Mouse (Mus musculus) lung, embryonic 14.5 days (tissue): ENCODE results near the gene Plcb4. TPM values are rescaled to one million over a fixed set of nuclear protein-coding genes. Genes with fewer than 3 reads are reported as not detected.
A peak's percentile ranks its signal among the peaks of the same experiment; 100 is the strongest.

Source experiments
- ATAC-seq: fragments of 200-750 bp; cut with Nextera tagmentation; 2 replicates; pipeline ENCODE4 v1.8.0; 2017; ENCODE audit warnings: mild to moderate bottlenecking, moderate TSS enrichment, moderate library complexity; ENCODE audit not compliant: insufficient read depth
- DNase-seq: peaks from one replicate; pipeline ENCODE4 v3.0.0-alpha.2; 2015
- H3K27ac ChIP-seq: fragments of 300-500 bp; sonication (generic); 2 replicates; pipeline ENCODE4 v1.5.1; 2014; ENCODE audit warnings: low read depth, mild to moderate bottlenecking, moderate library complexity
- H3K27me3 ChIP-seq: fragments of 300-500 bp; sonication (generic); 2 replicates; pipeline ENCODE4 v1.6.1; 2014; ENCODE audit warnings: low read length, control low read depth; ENCODE audit not compliant: insufficient read depth
- H3K36me3 ChIP-seq: fragments of 300-500 bp; sonication (generic); 2 replicates; pipeline ENCODE4 v1.6.1; 2014; ENCODE audit warnings: control low read depth; ENCODE audit not compliant: insufficient read depth
- H3K4me1 ChIP-seq: fragments of 300-500 bp; sonication (generic); 2 replicates; pipeline ENCODE4 v1.6.1; 2014; ENCODE audit warnings: antibody characterized with exemption, control low read depth; ENCODE audit not compliant: insufficient read depth
- H3K4me2 ChIP-seq: fragments of 300-500 bp; sonication (generic); 2 replicates; pipeline ENCODE4 v1.6.1; 2014; ENCODE audit warnings: mild to moderate bottlenecking
- H3K4me3 ChIP-seq: fragments of 300-500 bp; sonication (generic); 2 replicates; pipeline ENCODE4 v1.5.1; 2014; ENCODE audit warnings: low read depth, low read length
- H3K9ac ChIP-seq: fragments of 300-500 bp; sonication (generic); 2 replicates; pipeline ENCODE4 v1.6.1; 2014
- H3K9me3 ChIP-seq: fragments of 300-500 bp; sonication (generic); 2 replicates; pipeline ENCODE4 v1.6.1; 2016; ENCODE audit warnings: low read depth, low read length, control low read depth
- CTCF ChIP-seq: IDR thresholded peaks from 2 replicates; pipeline ENCODE4 v1.5.1; 2016; ENCODE audit warnings: antibody characterized with exemption, low read depth
- WGBS: fragments of 180-500 bp; shearing (Covaris S2); extraction: QIAGEN DNeasy Blood & Tissue Kit; methylation state at CpG from one replicate; pipeline ENCODE4 v1.1.7; 2014; 5-methylcytosine and 5-hydroxymethylcytosine counted together
- polyA plus RNA-seq: library from polyadenylated mRNA; unstranded; fragments of >200 nt; fragmentation: Nextera tagmentation; extraction: Ambion mirVana; gene quantifications from 2 replicates; pipeline ENCODE4 v1.2.1, GENCODE M21; 2014

Gene Plcb4
- polyA plus RNA-seq, 1 experiment from 2014 or later, result 20.5 TPM

GRCm38 (mm10) chr2:135797677-135798546, 139.1 kb downstream of the Plcb4 start:
- no peak overlapping the region for H3K4me2 ChIP-seq
- no peak overlapping the region for H3K4me3 ChIP-seq
- no peak overlapping the region for H3K9ac ChIP-seq
- no peak for TF ChIP-seq CTCF
- H3K9me3 ChIP-seq, result no peaks in the 10 kb centered on the region
- DNase-seq, result peak; percentile 24
- no peaks in the 10 kb centered on the region for H3K27me3 ChIP-seq
- H3K36me3 ChIP-seq, result no peaks in the 10 kb centered on the region
- 44% methylated on average over 5 of the region's 5 CpGs for WGBS
- no peak; the same call in 1 of the 2 replicates for ATAC-seq
- no peaks in the 10 kb centered on the region for H3K4me1 ChIP-seq
- H3K27ac ChIP-seq, result no peak overlapping the region

DNA sequence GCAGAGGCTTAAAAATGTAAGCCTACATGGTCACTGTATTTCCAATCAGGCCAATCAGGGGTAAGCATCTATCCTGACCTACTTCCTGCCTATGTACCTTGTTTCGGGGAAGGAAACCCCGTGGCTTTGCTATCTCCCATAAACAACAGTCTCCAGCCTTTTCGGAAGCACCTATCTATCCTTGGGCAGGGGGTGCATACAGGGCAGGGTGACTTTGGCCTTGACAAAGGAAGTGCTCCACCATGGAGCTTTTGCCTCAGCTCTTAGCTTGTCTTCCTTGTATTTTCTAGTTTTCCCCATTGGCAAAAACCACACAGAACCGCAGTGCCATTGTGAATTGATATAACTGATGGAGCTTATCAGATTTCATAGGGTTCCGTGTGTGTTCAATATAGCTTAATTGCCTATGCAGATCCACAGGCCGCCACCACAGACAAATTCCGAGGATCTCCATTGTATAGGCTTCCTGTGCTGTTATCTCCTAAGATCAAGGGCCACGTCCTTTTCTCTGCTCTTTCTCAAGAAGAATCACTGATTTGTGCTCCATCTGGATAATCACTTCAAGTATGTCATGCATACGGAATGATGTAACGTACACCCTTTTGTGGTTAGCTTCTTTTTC, 140.4 kb downstream of the Plcb4 start:
- no peak for TF ChIP-seq CTCF
- Histone ChIP-seq H3K9me3 (no peaks in the 10 kb centered on the region), H3K4me2 (no peak overlapping the region), H3K36me3 (no peaks in the 10 kb centered on the region), H3K4me3 (no peak overlapping the region), H3K4me1 (no peaks in the 10 kb centered on the region), H3K27ac (no peak overlapping the region), H3K9ac (no peak overlapping the region), H3K27me3 (no peaks in the 10 kb centered on the region)
- 81% methylated on average over 10 of the region's 10 CpGs for WGBS
- no peak for ATAC-seq
- no peak for DNase-seq

DNA sequence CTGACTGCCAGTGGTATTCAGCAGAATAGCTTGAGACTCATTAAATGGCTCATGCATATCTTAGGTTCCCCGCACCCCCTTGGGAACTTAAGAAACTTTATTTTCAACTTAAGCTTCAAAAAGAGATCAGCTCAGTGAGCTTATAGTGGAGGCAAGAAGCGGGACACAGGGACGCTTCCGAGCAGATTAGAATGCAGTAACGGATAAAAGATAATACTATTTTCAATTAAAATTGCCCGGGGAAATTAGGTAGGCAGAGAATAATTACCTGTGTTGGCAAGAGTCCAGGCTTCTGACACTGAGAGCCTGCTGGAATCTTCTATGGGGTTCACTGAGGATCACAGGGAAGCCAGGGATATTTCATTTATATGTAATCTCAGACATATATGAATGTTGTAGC, 141.6 kb downstream of the Plcb4 start:
- H3K27ac ChIP-seq, result no peak overlapping the region
- no peak overlapping the region for H3K9ac ChIP-seq
- 67% methylated on average over 6 of the region's 6 CpGs for WGBS
- H3K9me3 ChIP-seq, result no peaks in the 10 kb centered on the region
- no peak overlapping the region for H3K4me3 ChIP-seq
- DNase-seq (no peak), ATAC-seq (no peak)
- no peaks in the 10 kb centered on the region for H3K27me3 ChIP-seq
- H3K36me3 ChIP-seq, result no peaks in the 10 kb centered on the region
- H3K4me1 ChIP-seq, result no peaks in the 10 kb centered on the region
- no peak overlapping the region for H3K4me2 ChIP-seq
- no peak for TF ChIP-seq CTCF

- 88% methylated on average over 9 of the region's 9 CpGs for WGBS
- H3K9ac ChIP-seq, result no peak overlapping the region
- no peak overlapping the region for H3K4me3 ChIP-seq
- no peaks in the 10 kb centered on the region for H3K9me3 ChIP-seq
- H3K36me3 ChIP-seq, result no peaks in the 10 kb centered on the region
- ATAC-seq (no peak), DNase-seq (no peak)
- no peaks in the 10 kb centered on the region for H3K27me3 ChIP-seq
- H3K4me2 ChIP-seq, result no peak overlapping the region
- H3K4me1 ChIP-seq, result no peaks in the 10 kb centered on the region
- no peak for TF ChIP-seq CTCF
- no peak overlapping the region for H3K27ac ChIP-seq
Observed at GRCm38 (mm10) chr2:135802878-135803450, 144.2 kb downstream of the Plcb4 start.

GRCm38 (mm10) chr2:135805748-135806685, 147.2 kb downstream of the Plcb4 start:
- Histone ChIP-seq H3K36me3 (no peaks in the 10 kb centered on the region), H3K4me2 (no peak overlapping the region), H3K4me1 (no peaks in the 10 kb centered on the region), H3K4me3 (no peak overlapping the region), H3K27ac (no peak overlapping the region), H3K9ac (no peak overlapping the region), H3K9me3 (no peaks in the 10 kb centered on the region), H3K27me3 (no peaks in the 10 kb centered on the region)
- DNase-seq (no peak), ATAC-seq (no peak)
- 76% methylated on average over 15 of the region's 15 CpGs for WGBS
- TF ChIP-seq CTCF, result no peak

- WGBS, result 54% methylated on average over 4 of the region's 4 CpGs
- no peak overlapping the region for H3K27ac ChIP-seq
Observed at GRCm38 (mm10) chr2:135808342-135808741, 149.5 kb downstream of the Plcb4 start.

More at GRCm38 (mm10) chr2:135808342-135808741, 149.5 kb downstream of the Plcb4 start:
- Histone ChIP-seq H3K9me3 (no peaks in the 10 kb centered on the region), H3K4me3 (no peak overlapping the region), H3K9ac (no peak overlapping the region), H3K4me2 (no peak overlapping the region), H3K4me1 (no peaks in the 10 kb centered on the region), H3K36me3 (no peaks in the 10 kb centered on the region), H3K27me3 (no peaks in the 10 kb centered on the region)
- TF ChIP-seq CTCF, result no peak
- ATAC-seq, result no peak
- no peak for DNase-seq
